Mouse (Mus musculus) hindbrain, postnatal 0 days (tissue): ENCODE data around the gene Malsu1. TPM values are rescaled to one million over a fixed set of nuclear protein-coding genes. Genes with fewer than 3 reads are reported as not detected.
A peak's percentile ranks its signal among the peaks of the same experiment; 100 is the strongest.

Source experiments
- ATAC-seq: fragments of 200-750 bp; cut with Nextera tagmentation; 2 replicates; pipeline ENCODE4 v1.8.0; 2017; ENCODE audit warnings: mild to moderate bottlenecking, moderate TSS enrichment, moderate library complexity
- DNase-seq: peaks from one replicate; pipeline ENCODE4 v3.0.0-alpha.2; 2015; ENCODE audit warnings: low spot score
- H3K27ac ChIP-seq: fragments of 300-500 bp; sonication (generic); 2 replicates; pipeline ENCODE4 v1.5.1; 2014; ENCODE audit warnings: mild to moderate bottlenecking
- H3K27me3 ChIP-seq: fragments of 300-500 bp; sonication (generic); 2 replicates; pipeline ENCODE4 v1.6.1; 2014; ENCODE audit warnings: low read length, mixed read lengths; ENCODE audit not compliant: insufficient read depth
- H3K36me3 ChIP-seq: fragments of 300-500 bp; sonication (generic); 2 replicates; pipeline ENCODE4 v1.6.1; 2014; ENCODE audit warnings: low read length, mixed read lengths; ENCODE audit not compliant: insufficient read depth
- H3K4me1 ChIP-seq: fragments of 300-500 bp; sonication (generic); 2 replicates; pipeline ENCODE4 v1.6.1; 2014; ENCODE audit warnings: antibody characterized with exemption, low read length, mixed read lengths; ENCODE audit not compliant: insufficient read depth
- H3K4me2 ChIP-seq: fragments of 300-500 bp; sonication (generic); 2 replicates; pipeline ENCODE4 v1.6.1; 2014; ENCODE audit warnings: low read depth, mild to moderate bottlenecking, low read length, moderate library complexity, mixed read lengths
- H3K4me3 ChIP-seq: fragments of 300-500 bp; sonication (generic); 2 replicates; pipeline ENCODE4 v1.5.1; 2014; ENCODE audit warnings: low read length
- H3K9ac ChIP-seq: fragments of 300-500 bp; sonication (generic); replicated peaks from 2 replicates; pipeline ENCODE4 v1.6.1; 2014; ENCODE audit warnings: mild to moderate bottlenecking, low read length, moderate library complexity, mixed read lengths
- H3K9me3 ChIP-seq: fragments of 300-500 bp; sonication (generic); 2 replicates; pipeline ENCODE4 v1.6.1; 2016; ENCODE audit warnings: low read length, mixed read lengths
- CTCF ChIP-seq: IDR thresholded peaks from 2 replicates; pipeline ENCODE4 v1.5.1; 2016; ENCODE audit warnings: antibody characterized with exemption, control low read depth, low read depth
- WGBS: fragments of 180-500 bp; shearing (Covaris S2); extraction: QIAGEN DNeasy Blood & Tissue Kit; methylation state at CpG from one replicate; pipeline ENCODE4 v1.1.7; 2014; 5-methylcytosine and 5-hydroxymethylcytosine counted together
- polyA plus RNA-seq: library from polyadenylated mRNA; unstranded; fragments of >200 nt; fragmentation: Nextera tagmentation; extraction: Ambion mirVana; gene quantifications from 2 replicates; pipeline ENCODE4 v1.2.1, GENCODE M21; 2015
- total RNA-seq: library from RNA; depleted of rRNA; stranded (reverse); fragments of >200 nt; gene quantifications from 2 replicates; pipeline ENCODE4 v1.2.3, GENCODE M21; 2014

The Malsu1 gene
- total and polyA plus RNA-seq, 2 experiments from 2014 or later = 19.9 to 97.4 TPM

- H3K27ac ChIP-seq = peak overlapping the region; percentile 64
- peak; percentile 69 for ATAC-seq
- 23% methylated on average over 13 of the region's 13 CpGs for WGBS
Observed at GRCm38 (mm10) chr6:49096933-49097461, 23.4 kb downstream of the Malsu1 start.

DNA sequence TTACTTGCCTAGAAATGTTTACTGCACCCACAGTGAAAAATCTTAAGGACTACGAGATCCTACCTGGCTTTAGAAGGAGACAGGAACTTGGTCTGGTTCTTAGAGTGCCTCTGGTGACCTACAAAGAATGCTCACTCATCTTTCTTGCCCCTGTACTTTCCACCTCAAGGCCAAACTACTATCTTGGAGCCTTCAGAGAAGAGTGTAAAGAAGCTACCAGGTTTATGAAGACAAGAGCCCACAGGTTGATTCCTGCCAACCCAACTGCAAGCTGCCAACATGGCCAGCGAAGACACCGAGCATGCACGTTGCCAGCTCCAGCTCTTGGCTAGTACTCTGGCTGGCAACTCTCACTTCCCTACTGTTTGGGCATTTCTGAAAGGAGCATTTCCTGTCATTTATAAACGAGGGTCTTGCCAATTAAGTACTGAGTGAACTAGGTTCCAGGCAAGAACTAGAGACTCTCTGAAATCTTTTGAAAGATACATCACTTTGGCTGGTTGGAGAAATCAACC lies 24.1 kb downstream of the Malsu1 start:
- Histone ChIP-seq H3K4me3 (no peak overlapping the region), H3K9me3 (no peaks in the 10 kb centered on the region), H3K27me3 (no peaks in the 10 kb centered on the region), H3K4me2 (peak overlapping the region; percentile 47; the same call in 1 of the 2 replicates), H3K36me3 (peaks cover 9% of the 10 kb centered on the region; the same call in 1 of the 2 replicates), H3K4me1 (no peaks in the 10 kb centered on the region; the same call in 1 of the 2 replicates), H3K9ac (no peak overlapping the region), H3K27ac (peak overlapping the region; percentile 64; the same call in 1 of the 2 replicates)
- WGBS = 40% methylated on average over 5 of the region's 5 CpGs
- DNase-seq (peak; percentile 50), ATAC-seq (no peak)
- TF ChIP-seq CTCF = no peak

More at GRCm38 (mm10) chr6:49096933-49097461, 23.4 kb downstream of the Malsu1 start:
- Histone ChIP-seq H3K9ac (no peak overlapping the region), H3K4me1 (no peaks in the 10 kb centered on the region; the same call in 1 of the 2 replicates), H3K9me3 (no peaks in the 10 kb centered on the region), H3K4me2 (peak overlapping the region; percentile 47), H3K36me3 (peaks cover 6% of the 10 kb centered on the region; the same call in 1 of the 2 replicates), H3K27me3 (no peaks in the 10 kb centered on the region), H3K4me3 (0 out of 2 replicates have a peak overlapping the region, but pooled peaks have one; percentile 3)
- TF ChIP-seq CTCF = no peak
- DNase-seq = peak; percentile 88

GRCm38 (mm10) chr6:49099086-49099485 lies 25.5 kb downstream of the Malsu1 start:
- TF ChIP-seq CTCF = no peak
- WGBS = 88% methylated on average over 1 of the region's 1 CpGs
- Histone ChIP-seq H3K9ac (no peak overlapping the region), H3K4me3 (no peak overlapping the region), H3K36me3 (peaks cover 3% of the 10 kb centered on the region; the same call in 1 of the 2 replicates), H3K4me2 (no peak overlapping the region), H3K27ac (no peak overlapping the region), H3K4me1 (no peaks in the 10 kb centered on the region; the same call in 1 of the 2 replicates), H3K27me3 (no peaks in the 10 kb centered on the region), H3K9me3 (no peaks in the 10 kb centered on the region)
- DNase-seq = no peak
- ATAC-seq = no peak

DNA sequence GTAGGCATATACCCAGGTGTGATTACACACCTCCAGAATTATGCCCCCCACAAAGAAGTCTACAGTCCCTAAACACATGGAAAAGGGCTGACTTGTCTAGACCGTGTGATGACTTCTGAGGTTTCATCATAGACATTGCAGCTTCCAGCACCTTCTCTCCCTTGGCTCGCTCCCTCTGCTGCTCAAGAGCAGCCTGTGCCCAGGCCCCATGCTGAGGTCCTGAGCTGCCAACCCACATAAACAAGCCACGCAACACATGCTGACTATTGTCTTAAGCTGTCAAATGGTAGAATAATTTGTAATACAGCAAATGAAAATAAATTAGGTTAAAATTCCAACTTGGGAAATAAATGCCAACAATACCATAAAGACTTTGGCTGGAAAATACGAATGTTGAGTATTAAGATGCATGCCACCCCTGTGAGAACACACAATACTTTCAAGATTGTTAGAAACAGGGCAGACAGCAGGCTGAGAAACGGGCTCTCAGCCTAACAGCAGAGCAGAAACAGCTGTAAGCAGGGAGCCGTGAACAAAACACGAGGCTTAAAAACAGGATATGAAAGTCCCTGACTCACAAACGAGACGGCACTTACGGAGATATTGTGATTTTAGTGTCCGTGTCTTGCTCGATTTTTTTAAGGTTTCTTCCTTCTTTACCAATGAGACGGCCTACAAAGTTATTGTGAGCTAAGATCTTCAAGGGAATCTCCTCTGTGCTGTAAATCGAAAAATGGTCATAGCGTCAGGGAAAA lies 33.3 kb downstream of the Malsu1 start:
- DNase-seq (no peak), ATAC-seq (no peak)
- no peak for TF ChIP-seq CTCF
- Histone ChIP-seq H3K4me3 (no peak overlapping the region), H3K27me3 (no peaks in the 10 kb centered on the region), H3K4me1 (no peaks in the 10 kb centered on the region), H3K9me3 (no peaks in the 10 kb centered on the region), H3K4me2 (no peak overlapping the region), H3K9ac (no peak overlapping the region), H3K36me3 (0 out of 2 replicates have a peak, but pooled peaks cover 3% of the 10 kb centered on the region), H3K27ac (no peak overlapping the region)
- WGBS = 73% methylated on average over 15 of the region's 15 CpGs

DNA sequence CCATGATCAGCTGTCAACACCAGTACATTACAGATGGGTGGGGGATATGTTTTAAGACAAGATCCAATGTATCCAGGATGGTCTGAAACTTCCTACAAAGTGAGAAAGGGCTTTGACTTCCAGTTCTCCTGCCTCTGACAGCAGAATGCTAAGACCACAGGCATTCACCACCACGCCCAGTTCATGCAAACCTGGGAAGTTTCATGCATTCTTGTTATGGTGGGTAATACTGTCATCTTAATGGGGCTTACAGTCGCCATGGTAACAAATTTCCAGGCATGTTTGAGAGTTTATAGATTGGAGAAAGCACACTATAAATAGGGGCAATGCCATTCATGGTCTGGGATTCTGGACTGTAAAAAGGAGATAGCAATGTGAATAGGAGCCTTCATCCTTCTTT lies 35.6 kb downstream of the Malsu1 start:
- H3K36me3 ChIP-seq = no peaks in the 10 kb centered on the region
- no peak overlapping the region for H3K27ac ChIP-seq
- no peaks in the 10 kb centered on the region for H3K4me1 ChIP-seq
- no peak overlapping the region for H3K4me3 ChIP-seq
- H3K4me2 ChIP-seq = no peak overlapping the region
- no peak for ATAC-seq
- H3K9ac ChIP-seq = no peak overlapping the region
- no peak for DNase-seq
- H3K27me3 ChIP-seq = no peaks in the 10 kb centered on the region
- no peak for TF ChIP-seq CTCF
- H3K9me3 ChIP-seq = no peaks in the 10 kb centered on the region
- 89% methylated on average over 2 of the region's 2 CpGs for WGBS

- Histone ChIP-seq H3K4me3 (no peak overlapping the region), H3K4me2 (no peak overlapping the region), H3K9me3 (no peaks in the 10 kb centered on the region), H3K36me3 (no peaks in the 10 kb centered on the region), H3K27ac (no peak overlapping the region), H3K9ac (no peak overlapping the region), H3K27me3 (no peaks in the 10 kb centered on the region), H3K4me1 (no peaks in the 10 kb centered on the region)
- DNase-seq (no peak), ATAC-seq (no peak)
- WGBS = 85% methylated on average over 7 of the region's 7 CpGs
- TF ChIP-seq CTCF = no peak
Observed at GRCm38 (mm10) chr6:49113895-49114294, 40.3 kb downstream of the Malsu1 start.

- no peaks in the 10 kb centered on the region for H3K36me3 ChIP-seq
- TF ChIP-seq CTCF = no peak
- DNase-seq = no peak
- H3K27ac ChIP-seq = no peak overlapping the region
- H3K9ac ChIP-seq = no peak overlapping the region
- H3K9me3 ChIP-seq = no peaks in the 10 kb centered on the region
- no peak overlapping the region for H3K4me2 ChIP-seq
- 95% methylated on average over 6 of the region's 6 CpGs for WGBS
- H3K27me3 ChIP-seq = no peaks in the 10 kb centered on the region
- H3K4me3 ChIP-seq = no peak overlapping the region
- H3K4me1 ChIP-seq = no peaks in the 10 kb centered on the region
- no peak for ATAC-seq
Observed at GRCm38 (mm10) chr6:49114457-49114856, 40.9 kb downstream of the Malsu1 start.
